Mouse (Mus musculus) cerebellum, adult 9-11 months (tissue): ENCODE measurements around the gene Dppa3.
"Not testable (repeated sequence)": the region's sequence is repeated elsewhere in the genome, so short reads cannot be mapped to it uniquely, and the experiment has no call there.

Experiments
- DNase-seq: peaks from one replicate; pipeline ENCODE4 v3.0.0; 2022

Gene Dppa3

GRCm38 (mm10) chr6:122612426-122612825 lies 13.8 kb upstream of the Dppa3 start:
- no peak for DNase-seq

- no peak for DNase-seq
These were observed 12.2 kb upstream of the Dppa3 start for GRCm38 (mm10) chr6:122614047-122614446.

- no peak for DNase-seq
These were observed 10.2 kb upstream of the Dppa3 start for GRCm38 (mm10) chr6:122616022-122616421.

- no peak for DNase-seq
These were observed 5.1 kb upstream of the Dppa3 start for GRCm38 (mm10) chr6:122621066-122621465.

- no peak for DNase-seq
These were observed 1.7 kb upstream of the Dppa3 start for GRCm38 (mm10) chr6:122624480-122624879.

GRCm38 (mm10) chr6:122625156-122625555 lies 1.1 kb upstream of the Dppa3 start:
- no peak for DNase-seq

- DNase-seq = no peak
These were observed 1.4 kb downstream of the Dppa3 start for GRCm38 (mm10) chr6:122627469-122628108.

GRCm38 (mm10) chr6:122633411-122633810 lies 7.2 kb downstream of the Dppa3 start:
- DNase-seq = no peak

GRCm38 (mm10) chr6:122635315-122635714 lies 9.1 kb downstream of the Dppa3 start:
- DNase-seq = no peak

GRCm38 (mm10) chr6:122636666-122637065 lies 10.5 kb downstream of the Dppa3 start:
- DNase-seq = no peak

GRCm38 (mm10) chr6:122637566-122637965 lies 11.4 kb downstream of the Dppa3 start:
- not testable (repeated sequence) for DNase-seq

GRCm38 (mm10) chr6:122644196-122644595 lies 18.0 kb downstream of the Dppa3 start:
- DNase-seq = not testable (repeated sequence)

GRCm38 (mm10) chr6:122649903-122650302 lies 23.7 kb downstream of the Dppa3 start:
- DNase-seq = no peak

GRCm38 (mm10) chr6:122650398-122650980 lies 24.3 kb downstream of the Dppa3 start:
- DNase-seq = no peak

- DNase-seq = no peak
These were observed 28.1 kb downstream of the Dppa3 start for GRCm38 (mm10) chr6:122654301-122654700.

- no peak for DNase-seq
These were observed 31.4 kb downstream of the Dppa3 start for GRCm38 (mm10) chr6:122657630-122658029.

GRCm38 (mm10) chr6:122659567-122659966 lies 33.4 kb downstream of the Dppa3 start:
- no peak for DNase-seq

- DNase-seq = peak; percentile 39
These were observed 34.6 kb downstream of the Dppa3 start for GRCm38 (mm10) chr6:122660601-122661379.

- DNase-seq = no peak
These were observed 36.5 kb downstream of the Dppa3 start for GRCm38 (mm10) chr6:122662551-122663264.

- no peak for DNase-seq
These were observed 37.5 kb downstream of the Dppa3 start for GRCm38 (mm10) chr6:122663596-122664206.

GRCm38 (mm10) chr6:122665866-122666265 lies 39.7 kb downstream of the Dppa3 start:
- DNase-seq = no peak

- no peak for DNase-seq
These were observed 41.5 kb downstream of the Dppa3 start for GRCm38 (mm10) chr6:122667715-122668114.

GRCm38 (mm10) chr6:122668823-122669222 lies 42.6 kb downstream of the Dppa3 start:
- DNase-seq = no peak
